Mouse (Mus musculus) embryo, embryonic 10.5 days (tissue): ENCODE measurements around the gene Scn9a.

Experiments
- DNase-seq: peaks from one replicate; pipeline ENCODE4 v3.0.0-alpha.2; 2015; ENCODE audit warnings: low spot score

Scn9a gene

GRCm38 (mm10) chr2:66463916-66464315 is 170.8 kb downstream of the Scn9a start:
- no peak for DNase-seq

GRCm38 (mm10) chr2:66462458-66462857 is 172.3 kb downstream of the Scn9a start:
- DNase-seq, result no peak

DNA sequence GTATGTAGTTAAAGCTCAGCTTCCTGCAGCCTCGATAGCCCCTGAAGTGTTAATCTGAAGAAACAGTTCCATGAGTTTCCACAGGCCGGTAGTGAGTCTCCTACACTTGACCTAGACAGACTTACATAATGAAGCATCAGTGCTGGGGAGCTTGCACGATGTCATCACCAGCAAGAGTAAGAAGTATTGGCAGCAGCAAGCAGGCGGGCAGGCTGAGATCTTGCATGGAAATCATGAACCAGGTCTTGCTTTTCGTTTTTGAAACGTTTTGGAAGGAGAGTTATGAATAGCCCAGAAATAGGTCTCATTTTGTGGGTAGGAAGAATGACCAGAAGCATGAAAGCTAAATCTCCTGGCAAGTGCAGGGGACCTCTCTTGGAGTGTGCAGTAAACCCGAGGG is 194.1 kb downstream of the Scn9a start, which contains the start of gene Scn1a:
TSS of gene Scn1a (minus strand) at position 130 of the 400 bp plus-strand sequence.
- DNase-seq, result peak; percentile 40

- peak; percentile 80 for DNase-seq
These were observed 194.8 kb downstream of the Scn9a start for GRCm38 (mm10) chr2:66439764-66440471.

- peak; percentile 45 for DNase-seq
These were observed 198.5 kb downstream of the Scn9a start for GRCm38 (mm10) chr2:66436286-66436685.
